Mouse (Mus musculus) kidney, adult 11 months (tissue): ENCODE results near the gene Cenpu.

Source experiments
- DNase-seq: peaks from one replicate; pipeline ENCODE4 v3.0.0; 2022

The Cenpu gene

DNA sequence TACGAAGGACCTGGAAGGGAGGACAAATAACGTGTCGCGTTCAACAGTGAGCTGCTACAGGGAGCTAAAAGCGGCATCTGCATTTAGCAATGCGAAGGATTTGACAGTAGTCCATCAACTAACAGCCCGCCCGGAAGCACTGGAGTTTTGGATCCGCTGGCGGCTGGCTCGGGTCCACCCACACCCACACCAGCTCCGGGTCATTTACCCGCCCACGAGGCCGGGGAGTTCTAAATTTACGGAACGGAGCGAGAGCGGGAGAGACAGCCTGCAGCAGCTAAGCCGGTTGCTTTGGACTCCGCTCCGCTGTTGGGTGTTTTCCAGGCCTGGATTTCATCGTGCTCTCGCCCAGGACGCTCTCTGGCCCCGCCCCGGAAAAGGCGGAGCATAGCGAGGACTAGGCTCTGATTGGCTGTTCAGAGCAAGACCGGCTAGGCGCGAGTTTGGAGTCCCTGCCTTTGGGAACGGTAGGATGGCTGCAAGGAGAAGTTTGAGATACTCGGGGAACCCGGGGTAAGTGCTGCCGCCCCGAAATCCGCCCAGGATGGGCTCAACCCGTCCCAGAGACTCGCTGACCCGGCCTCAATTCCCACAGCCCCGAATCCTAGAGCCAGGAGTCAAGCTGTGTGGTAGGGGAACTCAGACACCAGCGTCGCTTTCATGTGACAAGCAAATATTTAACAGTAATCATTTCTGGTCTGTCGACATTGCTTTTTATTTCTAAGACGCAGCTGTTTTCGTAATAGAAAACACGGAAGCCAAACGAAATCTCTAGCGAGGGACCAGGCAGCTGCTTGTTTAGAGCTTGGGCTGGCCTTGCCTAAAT is at the start of gene Cenpu:
Gene Cenpu, plus strand, starts transcription at position 414 of the 826 bp plus-strand sequence.
- peak; percentile 100 for DNase-seq

GRCm38 (mm10) chr8:46502333-46503071 is 49.3 kb upstream of the Cenpu start:
- no peak for DNase-seq

DNA sequence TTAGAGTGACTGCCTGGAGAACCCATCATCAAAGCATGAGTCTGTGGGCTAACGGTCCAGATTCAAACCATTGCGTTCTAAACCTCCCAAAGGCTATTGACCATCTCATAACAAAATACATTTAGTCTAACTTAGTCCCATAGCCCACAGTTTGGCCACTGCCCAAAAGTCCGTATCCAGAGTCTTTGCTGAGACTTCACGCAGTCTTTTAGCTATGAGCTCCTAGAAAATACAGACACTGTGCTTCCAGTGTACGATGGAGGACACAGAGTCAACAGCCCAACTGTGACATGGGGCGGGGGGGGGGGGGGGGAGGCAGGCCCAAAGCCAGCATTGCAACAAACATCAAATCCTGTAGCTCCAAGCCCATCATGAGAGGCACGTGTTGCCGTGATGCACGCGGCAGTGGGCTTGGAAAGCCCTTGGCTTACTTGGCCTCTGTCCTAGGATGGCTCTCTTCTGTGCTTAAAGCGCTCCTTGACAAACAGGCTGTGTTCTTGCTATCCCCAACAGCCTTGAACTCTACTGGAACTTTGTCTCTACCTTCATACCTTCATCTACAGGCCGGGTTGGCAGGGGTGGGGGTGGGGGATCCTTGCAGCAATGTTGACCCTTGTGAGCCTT is 48.6 kb upstream of the Cenpu start:
- DNase-seq: no peak

DNA sequence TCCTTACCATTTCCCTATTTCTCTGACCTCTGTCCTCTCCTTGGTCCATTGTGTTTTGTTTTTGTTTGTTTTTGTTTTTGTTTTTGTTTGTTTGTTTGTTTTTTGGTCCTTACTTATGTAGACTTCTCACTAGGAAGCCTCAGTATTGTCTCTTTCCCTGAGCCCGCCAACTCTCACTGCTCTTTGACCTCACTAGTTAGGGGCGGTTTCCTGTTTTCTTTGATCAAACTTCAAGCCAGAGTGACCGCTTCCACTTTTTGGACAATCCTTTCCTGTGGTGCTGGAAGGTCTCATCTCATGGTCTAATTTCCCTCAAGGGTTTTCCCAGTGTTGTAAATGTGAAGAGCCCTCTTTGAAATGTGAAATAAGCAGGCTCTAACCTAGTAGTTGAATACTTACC is 47.6 kb upstream of the Cenpu start:
- no peak for DNase-seq

DNA sequence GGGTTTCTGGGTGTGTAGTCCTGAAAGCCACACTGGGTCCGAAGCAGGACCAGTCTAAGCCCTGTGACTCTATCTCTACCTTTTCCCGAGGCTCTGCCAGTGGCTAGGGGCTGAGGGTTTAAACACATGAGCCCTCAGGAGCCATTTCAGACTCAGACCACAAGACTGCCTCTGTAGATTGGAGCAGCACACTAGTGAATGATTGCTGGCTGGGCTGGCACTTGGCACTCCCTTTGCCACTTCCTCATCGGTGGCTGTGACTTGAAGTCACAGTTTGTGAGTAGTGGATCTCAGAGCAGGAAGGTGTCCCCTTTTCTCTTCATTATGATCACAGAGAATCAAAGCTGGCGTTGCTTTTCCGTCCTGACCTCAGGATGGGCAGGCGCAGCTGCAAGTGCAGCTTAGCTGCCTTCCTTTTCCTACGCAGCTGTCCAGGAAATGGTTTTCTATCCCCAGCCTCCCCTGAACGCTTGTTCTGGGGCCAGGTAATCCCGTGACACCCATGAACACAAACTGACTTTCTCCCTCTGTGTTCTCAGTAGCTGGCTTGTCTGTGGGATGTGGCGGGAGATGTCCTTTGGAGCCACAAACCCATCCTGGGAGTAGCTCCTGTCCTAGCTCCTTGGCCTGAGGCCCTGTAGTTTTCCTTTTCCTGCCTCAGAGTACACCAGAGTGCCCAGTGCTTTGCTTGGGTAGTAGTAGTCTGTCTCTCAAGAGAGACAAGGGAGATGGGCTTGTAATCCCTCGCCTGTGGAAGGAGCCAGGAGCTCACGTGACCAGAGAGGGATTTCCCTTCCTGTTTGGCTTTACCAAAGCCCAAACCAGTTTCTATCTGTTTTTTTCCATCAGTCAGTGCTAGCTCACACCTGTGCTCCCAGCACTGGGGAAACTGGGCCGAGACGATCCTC is 43.1 kb upstream of the Cenpu start:
- DNase-seq: peak; percentile 52

DNA sequence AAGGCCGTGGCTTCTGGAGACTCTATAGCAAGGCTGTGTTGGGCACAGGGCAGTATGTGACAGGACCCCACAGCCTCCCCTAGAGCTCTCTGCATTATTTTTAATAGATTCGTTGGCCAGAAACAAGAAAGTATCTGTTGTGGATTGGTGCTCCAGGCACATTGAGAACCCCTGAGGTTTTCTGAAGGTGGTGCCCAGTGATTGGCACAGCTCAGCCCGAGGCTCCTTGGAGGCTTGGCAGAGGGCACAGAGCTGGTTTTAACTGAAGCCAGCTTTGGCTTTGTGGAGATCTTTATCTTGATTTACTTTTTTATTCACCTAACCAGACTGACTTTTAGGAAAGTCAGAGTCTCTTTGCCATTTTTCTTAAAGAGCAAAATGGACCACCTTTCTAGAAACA is 42.4 kb upstream of the Cenpu start:
- no peak for DNase-seq

DNA sequence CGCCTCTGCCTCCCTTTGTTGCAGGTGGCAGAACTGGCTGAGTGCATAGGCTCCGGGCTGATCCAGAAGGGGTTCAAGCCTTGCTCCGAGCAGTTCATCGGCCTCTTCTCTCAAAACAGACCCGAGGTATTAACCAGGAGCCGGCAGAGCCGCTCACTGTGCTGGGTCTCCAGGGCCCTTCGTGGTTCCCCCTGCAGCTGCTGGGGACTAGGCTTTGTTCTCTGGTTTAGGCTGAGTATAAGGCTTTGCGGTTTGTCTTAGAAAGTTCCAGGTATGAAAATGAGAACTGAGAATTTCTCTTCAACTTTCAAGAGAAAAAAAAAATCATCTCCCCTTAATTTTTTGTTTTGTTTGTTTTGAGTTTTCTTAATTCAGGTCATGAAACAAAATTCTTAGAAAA is 40.5 kb upstream of the Cenpu start:
- no peak for DNase-seq

GRCm38 (mm10) chr8:46512538-46512937 is 39.3 kb upstream of the Cenpu start:
- no peak for DNase-seq

GRCm38 (mm10) chr8:46514027-46514426 is 37.8 kb upstream of the Cenpu start:
- no peak for DNase-seq

- DNase-seq: no peak
Measured at GRCm38 (mm10) chr8:46520667-46521066, 31.2 kb upstream of the Cenpu start.

DNA sequence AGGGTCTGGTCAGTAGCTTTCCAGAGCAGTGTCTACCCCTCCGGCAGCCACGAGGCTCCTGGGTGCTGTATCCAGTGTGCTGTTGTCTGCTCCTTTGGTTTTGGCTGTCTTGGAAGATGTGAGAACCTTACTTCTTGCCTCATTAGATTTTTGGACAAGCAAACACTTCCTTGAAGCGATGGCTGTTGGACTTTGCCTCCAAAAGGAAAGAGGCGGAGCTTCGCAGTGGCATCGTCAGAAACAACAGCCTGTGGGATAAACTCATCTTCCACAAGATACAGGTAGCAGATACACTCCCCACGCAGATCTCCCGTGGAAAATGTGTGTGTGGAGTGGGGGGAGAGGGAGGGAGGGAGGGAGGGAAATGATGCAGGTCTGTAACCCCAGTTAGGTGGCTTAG is 25.7 kb upstream of the Cenpu start:
- DNase-seq: no peak

DNA sequence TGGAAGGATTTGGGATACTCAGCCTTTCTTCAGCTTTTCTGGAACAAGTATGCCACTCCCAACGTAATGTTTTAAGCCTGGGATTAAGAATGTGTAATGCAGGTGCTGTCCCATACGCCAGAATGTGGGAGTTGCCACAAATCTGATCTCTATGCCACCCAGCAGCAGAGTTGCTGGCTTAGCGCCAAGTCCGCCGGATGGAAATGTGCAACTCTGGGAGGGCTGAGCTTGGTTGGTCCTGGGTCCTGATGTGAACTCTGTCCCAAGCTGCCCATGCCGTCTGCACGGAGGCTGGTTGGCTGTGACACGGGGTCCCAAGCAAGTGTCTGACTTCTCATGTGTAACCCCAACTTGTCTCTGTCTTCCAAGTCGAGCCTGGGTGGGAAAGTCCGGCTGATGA is 25.0 kb upstream of the Cenpu start:
- no peak for DNase-seq

GRCm38 (mm10) chr8:46529508-46529907 is 22.3 kb upstream of the Cenpu start:
- peak; percentile 43 for DNase-seq

GRCm38 (mm10) chr8:46530541-46530940 is 21.3 kb upstream of the Cenpu start:
- no peak for DNase-seq

GRCm38 (mm10) chr8:46533926-46534325 is 17.9 kb upstream of the Cenpu start:
- no peak for DNase-seq

DNA sequence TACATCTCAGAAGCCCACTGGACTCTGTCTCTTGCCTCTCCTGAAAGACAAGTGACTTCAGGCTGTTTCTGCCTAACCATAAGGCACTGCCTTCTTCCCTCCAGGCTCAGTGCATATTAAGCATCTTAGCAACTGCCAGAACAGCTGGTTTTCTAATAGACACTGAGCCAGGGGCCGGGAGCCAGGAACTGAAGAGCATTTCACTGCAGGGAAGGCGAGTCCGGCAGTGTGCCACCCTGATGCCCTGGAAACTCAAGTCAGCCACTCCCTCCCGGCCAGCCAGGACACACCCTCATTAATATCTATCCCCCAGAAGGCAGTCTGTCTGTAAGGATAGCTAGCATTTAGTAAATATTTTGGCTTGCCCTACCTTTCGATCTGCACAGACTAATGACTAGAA is 12.1 kb upstream of the Cenpu start:
- DNase-seq: no peak

DNA sequence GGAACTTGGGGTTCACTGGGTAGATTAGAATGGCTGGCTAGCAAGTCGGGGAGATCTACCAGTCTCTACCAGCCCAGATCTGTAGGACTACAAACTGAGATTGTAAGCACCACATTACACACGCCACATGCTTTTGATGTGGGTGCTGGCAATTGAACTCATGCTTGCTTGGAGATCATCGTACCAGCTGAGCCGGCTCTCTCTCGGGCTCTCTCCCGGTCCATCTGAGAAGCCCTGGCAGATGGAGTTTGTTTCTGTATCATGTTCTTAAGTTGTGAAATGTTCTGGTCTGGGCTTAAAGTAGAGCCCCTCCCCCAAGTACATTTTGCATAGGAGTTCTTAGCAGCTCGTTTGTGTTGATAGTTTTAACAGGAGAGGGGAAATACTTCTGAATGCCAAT is 8.6 kb upstream of the Cenpu start:
- no peak for DNase-seq

DNA sequence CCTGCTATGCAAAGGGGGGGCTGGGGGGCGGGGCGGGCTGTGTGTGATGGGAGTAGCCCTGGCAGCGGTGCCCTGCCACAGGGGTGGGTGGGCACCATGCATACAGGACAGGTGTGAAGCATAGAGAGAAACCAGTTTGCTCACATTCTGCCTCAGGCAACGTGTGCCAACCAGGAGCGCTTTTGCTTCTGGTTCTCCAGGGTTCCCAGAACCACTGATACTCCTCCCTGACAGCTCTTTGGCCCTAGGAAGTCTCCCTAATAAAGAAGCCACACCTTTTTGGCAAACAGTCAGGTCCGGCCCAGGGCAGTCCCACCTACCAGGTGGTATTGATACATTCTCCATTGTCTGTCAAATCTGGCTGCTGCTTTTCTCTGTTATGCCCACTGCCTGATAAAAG is 8.2 kb upstream of the Cenpu start:
- DNase-seq: no peak

- DNase-seq: peak; percentile 39
Measured at GRCm38 (mm10) chr8:46545854-46546253, 6.0 kb upstream of the Cenpu start.

- peak; percentile 87 for DNase-seq
Measured at GRCm38 (mm10) chr8:46546431-46547176, 5.2 kb upstream of the Cenpu start.

DNA sequence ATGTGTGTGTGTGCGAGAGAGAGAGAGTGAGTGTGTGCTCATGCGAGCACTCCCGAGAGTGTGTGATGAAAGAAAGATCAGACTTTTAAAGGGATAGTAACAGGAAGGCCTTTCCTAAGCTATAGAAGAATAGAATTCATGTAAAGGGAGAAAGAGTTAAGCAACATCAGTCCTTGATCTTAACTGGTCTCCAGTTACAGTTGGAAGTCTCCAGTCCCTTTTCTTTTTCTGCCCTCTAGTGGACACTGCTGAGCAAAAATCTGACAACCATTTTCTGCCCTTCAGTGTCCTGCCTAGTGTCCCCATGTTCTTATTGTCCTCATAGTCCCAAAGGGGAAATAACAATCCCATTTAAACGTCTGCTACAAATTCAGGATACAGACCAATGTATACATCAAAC is 4.6 kb upstream of the Cenpu start:
- DNase-seq: peak; percentile 59

DNA sequence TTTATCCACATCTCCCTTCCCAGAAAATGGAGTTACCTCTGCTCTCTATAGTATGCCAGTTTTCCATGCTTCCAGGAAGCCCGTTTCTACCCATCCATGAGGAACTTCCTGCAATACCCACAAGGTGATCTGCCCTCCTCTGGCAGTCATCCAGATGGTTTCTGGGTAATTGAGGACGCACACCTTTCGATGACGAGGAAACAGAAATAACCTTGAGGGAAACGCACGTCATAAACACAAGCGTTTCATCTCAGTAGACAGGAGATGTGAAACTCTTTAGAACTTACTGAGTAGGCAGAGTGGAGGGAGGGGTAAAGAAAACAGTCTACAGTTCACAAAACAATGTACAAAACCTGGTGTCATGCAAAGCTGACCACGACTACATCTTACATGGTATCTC is 1.8 kb upstream of the Cenpu start:
- no peak for DNase-seq
